Mouse (Mus musculus) ES-Bruce4 (cell line): Measurements from ENCODE around the gene Nup188. TPM values are rescaled to one million over a fixed set of nuclear protein-coding genes. Genes with fewer than 3 reads are reported as not detected.

Experiments
- H3K27ac ChIP-seq: 2 replicates; pipeline ENCODE4 v1.5.1; 2012; ENCODE audit warnings: low read length, inconsistent platforms; ENCODE audit not compliant: insufficient read depth
- H3K27me3 ChIP-seq: 2 replicates; pipeline ENCODE4 v1.6.1; 2012; ENCODE audit warnings: mild to moderate bottlenecking, low read length, inconsistent platforms; ENCODE audit not compliant: control insufficient read depth, poor library complexity, insufficient read depth, severe bottlenecking
- H3K36me3 ChIP-seq: 2 replicates; pipeline ENCODE4 v1.6.1; 2012; ENCODE audit warnings: inconsistent platforms, mild to moderate bottlenecking, low read length, moderate library complexity; ENCODE audit not compliant: control insufficient read depth, poor library complexity, insufficient read depth, severe bottlenecking
- H3K4me1 ChIP-seq: one replicate; pipeline ENCODE4 v1.8.1; 2011; ENCODE audit warnings: low read length; ENCODE audit not compliant: control insufficient read depth, insufficient read depth
- H3K4me3 ChIP-seq: 2 replicates; pipeline ENCODE4 v1.5.1; 2011; ENCODE audit warnings: low read depth, mild to moderate bottlenecking, low read length
- H3K9ac ChIP-seq: 2 replicates; pipeline ENCODE4 v1.6.1; 2012; ENCODE audit warnings: low read depth, mild to moderate bottlenecking, inconsistent platforms; ENCODE audit not compliant: poor library complexity, severe bottlenecking
- H3K9me3 ChIP-seq: replicated peaks from 2 replicates; pipeline ENCODE4 v1.6.1; 2012; ENCODE audit warnings: mild to moderate bottlenecking, low read length, inconsistent platforms; ENCODE audit not compliant: control insufficient read depth, poor library complexity, insufficient read depth, severe bottlenecking
- CTCF ChIP-seq: IDR thresholded peaks from one replicate; pipeline ENCODE4 v1.8.1; 2011; ENCODE audit warnings: low read depth, low read length
- EP300 ChIP-seq: IDR thresholded peaks from 2 replicates; pipeline ENCODE4 v1.6.1; 2011; ENCODE audit warnings: low read depth, low read length; ENCODE audit not compliant: insufficient read depth
- POLR2A ChIP-seq: IDR thresholded peaks from one replicate; pipeline ENCODE4 v1.8.1; 2011; ENCODE audit warnings: low read length; ENCODE audit not compliant: insufficient read depth
- polyA plus RNA-seq: library from polyadenylated mRNA; stranded (reverse); fragments of >200 nt; gene quantifications from 2 replicates; pipeline ENCODE4 v1.2.4, GENCODE M21; 2011; ENCODE audit warnings: low read depth; ENCODE audit not compliant: missing spikeins, insufficient read depth, insufficient read length

Gene Nup188
- polyA plus RNA-seq, 1 experiment = 138 TPM

DNA sequence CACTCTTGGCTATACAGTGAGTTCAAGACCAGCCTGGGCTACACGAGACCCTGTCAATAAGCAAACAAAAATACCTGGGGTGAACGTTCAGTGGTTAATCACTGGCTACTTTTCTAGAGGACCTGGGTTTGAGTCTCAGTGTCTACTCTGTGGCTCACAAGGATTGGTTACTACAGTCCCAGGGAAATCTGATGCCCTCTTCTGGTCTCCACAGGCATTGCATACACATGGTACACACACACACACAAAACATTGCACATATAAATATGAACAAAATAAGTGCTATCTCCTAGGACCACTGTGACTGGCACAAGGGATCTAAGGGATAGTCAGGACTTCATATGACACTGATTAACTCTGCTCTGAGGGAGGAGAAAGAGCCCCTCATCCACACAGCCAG, 102.8 kb downstream of the Nup188 start:
- no peak overlapping the region for H3K9ac ChIP-seq
- H3K27ac ChIP-seq = no peak overlapping the region
- H3K9me3 ChIP-seq = no peaks in the 10 kb centered on the region
- no peaks in the 10 kb centered on the region for H3K36me3 ChIP-seq
- no peaks in the 10 kb centered on the region for H3K27me3 ChIP-seq
- TF ChIP-seq EP300 (no peak), POLR2A (no peak), CTCF (no peak)
- H3K4me3 ChIP-seq = no peak overlapping the region
- no peaks in the 10 kb centered on the region for H3K4me1 ChIP-seq

DNA sequence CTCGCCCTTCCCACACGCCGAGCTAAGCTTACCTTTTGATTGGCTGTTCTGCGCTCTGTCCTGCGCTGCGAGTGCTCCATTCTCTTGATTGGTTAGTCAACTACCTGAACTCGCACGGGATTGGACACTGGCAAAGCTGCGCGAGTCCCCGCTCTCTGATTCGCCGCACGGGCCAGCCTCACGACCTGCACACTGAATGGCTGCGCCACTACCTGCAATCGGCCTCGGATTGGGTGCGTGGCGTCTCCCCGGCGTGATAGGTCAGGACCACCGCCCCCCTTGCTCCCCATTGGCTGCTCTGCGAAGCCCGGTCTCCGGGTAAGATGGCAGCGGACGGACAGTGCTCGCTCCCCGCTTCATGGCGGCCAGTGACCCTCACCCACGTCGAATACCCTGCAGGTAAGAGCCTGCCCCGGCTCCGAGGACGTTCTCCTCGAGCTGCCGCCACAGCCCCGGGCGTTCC, 105.9 kb downstream of the Nup188 start, which contains the start of gene Dolpp1:
Dolpp1 (plus strand) TSS at position 141 of the 463 bp plus-strand sequence.
- peaks cover 5% of the 10 kb centered on the region for H3K4me1 ChIP-seq
- peak within 1 kb of the TSS; percentile 76 for H3K4me3 ChIP-seq
- H3K9me3 ChIP-seq = no peaks in the 10 kb centered on the region
- TF ChIP-seq EP300 = no peak
- no peak for TF ChIP-seq CTCF
- TF ChIP-seq POLR2A = no peak
- 0 out of 2 replicates have a peak within 1 kb of the TSS, but pooled peaks have one; percentile 9 for H3K27ac ChIP-seq
- H3K9ac ChIP-seq = peak within 1 kb of the TSS; percentile 46
- no peaks in the 10 kb centered on the region for H3K27me3 ChIP-seq
- no peaks in the 10 kb centered on the region for H3K36me3 ChIP-seq

DNA sequence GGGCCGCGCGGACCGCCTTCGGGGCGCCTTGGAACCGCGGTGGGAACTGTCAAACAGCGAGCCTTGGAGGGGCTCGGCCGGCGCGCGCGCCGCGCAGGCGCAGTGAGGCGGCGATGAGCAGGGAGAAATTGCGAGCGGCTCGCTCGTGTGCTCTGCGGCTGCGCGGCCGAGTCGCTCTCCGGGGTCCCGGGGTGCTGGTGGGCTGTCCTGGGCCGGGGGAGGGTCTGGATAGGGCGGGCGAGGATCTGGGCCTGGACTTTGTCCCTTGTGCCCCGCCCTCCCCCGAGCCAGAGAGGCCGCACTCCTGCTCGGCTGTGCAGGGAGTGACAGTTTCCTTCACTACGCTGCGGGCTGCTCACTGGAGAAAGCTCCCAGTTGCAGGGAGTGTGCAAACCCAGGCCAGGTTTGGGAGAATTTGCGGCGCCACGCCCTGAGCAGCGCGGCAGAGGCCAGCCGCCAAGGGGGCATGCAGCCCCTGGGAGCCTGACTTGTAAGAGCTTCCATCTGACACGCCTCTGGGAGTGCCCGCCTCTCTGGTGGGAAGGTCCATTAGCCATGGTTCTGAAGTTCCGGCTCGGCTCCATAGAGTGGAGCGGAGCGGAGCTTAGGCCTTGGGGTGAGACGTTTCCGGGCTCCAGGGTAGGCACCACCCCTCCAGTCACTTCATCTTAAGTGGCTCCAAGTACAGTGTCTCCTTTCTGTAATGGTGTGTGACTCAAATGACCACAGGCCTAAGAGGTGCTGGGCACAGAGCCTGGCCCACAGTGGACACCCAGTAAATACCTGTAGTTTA, 106.6 kb downstream of the Nup188 start:
- TF ChIP-seq POLR2A (no peak), EP300 (no peak), CTCF (no peak)
- no peaks in the 10 kb centered on the region for H3K9me3 ChIP-seq
- H3K36me3 ChIP-seq = no peaks in the 10 kb centered on the region
- H3K27me3 ChIP-seq = no peaks in the 10 kb centered on the region
- H3K4me1 ChIP-seq = peaks cover 5% of the 10 kb centered on the region
- H3K4me3 ChIP-seq = peak overlapping the region; percentile 76
- H3K27ac ChIP-seq = no peak overlapping the region
- peak overlapping the region; percentile 46 for H3K9ac ChIP-seq

DNA sequence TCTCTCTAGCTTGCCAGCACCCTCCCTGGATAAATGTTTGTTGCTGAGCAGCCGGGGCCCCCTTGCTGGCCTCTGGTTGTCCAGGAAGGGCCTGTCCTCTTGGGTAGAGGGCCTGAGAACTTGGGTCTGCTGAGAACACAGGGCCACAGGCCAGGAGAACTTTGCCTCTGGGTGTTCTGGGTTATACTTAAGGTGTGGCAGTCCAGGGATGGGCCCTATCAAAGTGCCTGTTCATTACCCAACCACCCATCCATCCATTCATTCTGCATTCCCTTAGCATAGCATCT, 107.1 kb downstream of the Nup188 start:
- Histone ChIP-seq H3K27me3 (no peaks in the 10 kb centered on the region), H3K36me3 (no peaks in the 10 kb centered on the region), H3K4me1 (peaks cover 8% of the 10 kb centered on the region), H3K9ac (peak overlapping the region; percentile 46; the same call in 1 of the 2 replicates), H3K4me3 (peak overlapping the region; percentile 76), H3K9me3 (no peaks in the 10 kb centered on the region), H3K27ac (no peak overlapping the region)
- no peak for TF ChIP-seq CTCF
- TF ChIP-seq EP300 = no peak
- no peak for TF ChIP-seq POLR2A

Other genes with a start within 250 kb of the Nup188 start
- 20.6 and 22.2 TPM in 2 replicates for gene Wdr34, start 237.5 kb upstream of the Nup188 start, polyA plus RNA-seq
- 1,058 and 1,233 TPM in 2 replicates for gene Set, start 229.0 kb upstream of the Nup188 start, polyA plus RNA-seq
- gene Pkn3, start 208.7 kb upstream of the Nup188 start, polyA plus RNA-seq = 15.2 and 17.2 TPM in 2 replicates
- gene Zdhhc12, start 192.7 kb upstream of the Nup188 start, polyA plus RNA-seq = 39.0 and 41.2 TPM in 2 replicates
- gene Zer1, start 161.8 kb upstream of the Nup188 start, polyA plus RNA-seq = 33.8 and 35.1 TPM in 2 replicates
- gene Tbc1d13, start 152.7 kb upstream of the Nup188 start, polyA plus RNA-seq = 171 and 173 TPM in 2 replicates
- gene Endog, start 114.9 kb upstream of the Nup188 start, polyA plus RNA-seq = 6.5 and 8.0 TPM in 2 replicates
- 45.9 and 50.5 TPM in 2 replicates for gene Spout1, start 107.9 kb upstream of the Nup188 start, polyA plus RNA-seq
- gene Kyat1, start 80.5 kb upstream of the Nup188 start, polyA plus RNA-seq = 9.6 and 12.3 TPM in 2 replicates
- gene Lrrc8a, start 48.7 kb upstream of the Nup188 start, polyA plus RNA-seq = 19.2 and 22.0 TPM in 2 replicates
- gene Gm28035, start 45.8 kb upstream of the Nup188 start, polyA plus RNA-seq = 1.5 TPM in 1 of 2 replicates, not detected in the other
- 11.4 and 13.0 TPM in 2 replicates for gene Phyhd1, start 20.2 kb upstream of the Nup188 start, polyA plus RNA-seq
- gene Gm28038, start 5.4 kb upstream of the Nup188 start, polyA plus RNA-seq = 114 and 138 TPM in 2 replicates
- 3.4 and 3.8 TPM in 2 replicates for gene Dolk, start 63 bp upstream of the Nup188 start, polyA plus RNA-seq
- gene Sh3glb2, start 72.9 kb downstream of the Nup188 start, polyA plus RNA-seq = 30.8 and 32.5 TPM in 2 replicates
- 16.6 and 18.6 TPM in 2 replicates for gene Miga2, start 77.8 kb downstream of the Nup188 start, polyA plus RNA-seq
- 42.3 and 44.3 TPM in 2 replicates for gene Dolpp1, start 105.9 kb downstream of the Nup188 start, polyA plus RNA-seq
- gene Crat, start 129.4 kb downstream of the Nup188 start, polyA plus RNA-seq = 8.9 and 12.3 TPM in 2 replicates
- gene Ptpa, start 129.6 kb downstream of the Nup188 start, polyA plus RNA-seq = 83.1 and 91.6 TPM in 2 replicates
- 5.3 and 6.2 TPM in 2 replicates for gene Ier5l, start 187.8 kb downstream of the Nup188 start, polyA plus RNA-seq